Mouse (Mus musculus) cerebellum, adult 8-10 months (tissue): ENCODE results near the gene Rprd2.

Experiments used
- DNase-seq: peaks from one replicate; pipeline ENCODE4 v3.0.0; 2022

Gene Rprd2

GRCm38 (mm10) chr3:95734092-95734702 is 84.5 kb downstream of the Rprd2 start:
- DNase-seq, result no peak

GRCm38 (mm10) chr3:95732744-95733521 is 85.7 kb downstream of the Rprd2 start:
- DNase-seq, result no peak

- no peak for DNase-seq
Observed at GRCm38 (mm10) chr3:95732297-95732696, 86.4 kb downstream of the Rprd2 start.

- DNase-seq, result no peak
Observed at GRCm38 (mm10) chr3:95731802-95732201, 86.9 kb downstream of the Rprd2 start.

- no peak for DNase-seq
Observed at GRCm38 (mm10) chr3:95730431-95730830, 88.2 kb downstream of the Rprd2 start.

GRCm38 (mm10) chr3:95728906-95729305 is 89.8 kb downstream of the Rprd2 start:
- no peak for DNase-seq

GRCm38 (mm10) chr3:95726696-95727358 is 91.8 kb downstream of the Rprd2 start:
- no peak for DNase-seq

GRCm38 (mm10) chr3:95725863-95726262 is 92.8 kb downstream of the Rprd2 start:
- DNase-seq, result no peak

GRCm38 (mm10) chr3:95722386-95722785 is 96.3 kb downstream of the Rprd2 start:
- DNase-seq, result no peak

GRCm38 (mm10) chr3:95718153-95718552 is 100.5 kb downstream of the Rprd2 start:
- DNase-seq, result no peak

GRCm38 (mm10) chr3:95716075-95716474 is 102.6 kb downstream of the Rprd2 start:
- no peak for DNase-seq
